ENCODE assay signal across 23 mouse cellular contexts in genomic region chr13:24645146-24645545, GRCm38 (mm10).
"Had no signal": no experiment of that assay in that cellular context is flagged by ENCODE, and none has a peak within 500 bp of the region (broad histone marks: within the 10 kb centered on the region; RNA-seq: fewer than 3 reads in every experiment).

No protein-coding gene starts in this region.

- H3K27me3 ChIP-seq: heart, embryonic 13.5 days; heart, embryonic 15.5 days; hindbrain, embryonic 13.5 days; hindbrain, embryonic 15.5 days had no signal

- ATAC-seq: forebrain, postnatal 0 days; hindbrain, postnatal 0 days; intestine, embryonic 16.5 days had no signal

- H3K4me1 ChIP-seq: limb, embryonic 12.5 days had no signal

- DNase-seq: forebrain, postnatal 0 days; gastrocnemius, postnatal 14 days; gastrocnemius, postnatal 36 days; heart, adult 11 months; heart, adult 2 months; heart, postnatal 14 days; heart, postnatal 36 days; kidney, adult 18-20 months; kidney, adult 8-10 months; kidney, postnatal 14 days; kidney, postnatal 36 days; layer of hippocampus, adult 9-11 months; layer of hippocampus, postnatal 36 days; liver had no signal

- H3K36me3 ChIP-seq: heart, embryonic 13.5 days; heart, embryonic 15.5 days; hindbrain, embryonic 13.5 days; hindbrain, embryonic 15.5 days; limb, embryonic 10.5 days; limb, embryonic 12.5 days had no signal

- H3K4me2 ChIP-seq: heart, embryonic 11.5 days; heart, embryonic 13.5 days; heart, embryonic 15.5 days; hindbrain, embryonic 13.5 days; hindbrain, embryonic 15.5 days; limb, embryonic 12.5 days had no signal

- H3K9me3 ChIP-seq: heart, embryonic 13.5 days; heart, embryonic 15.5 days; hindbrain, embryonic 13.5 days; hindbrain, embryonic 15.5 days; limb, embryonic 10.5 days; limb, embryonic 12.5 days had no signal

- H3K4me3 ChIP-seq: heart, adult 2 months; heart, embryonic 13.5 days; heart, embryonic 15.5 days; hindbrain, embryonic 13.5 days; hindbrain, embryonic 15.5 days; limb, embryonic 10.5 days; limb, embryonic 12.5 days had no signal
